Mouse (Mus musculus) granulocyte monocyte progenitor cell, adult 5-6 weeks (primary cell): Measurements from ENCODE around the gene Hoxa3. TPM values are rescaled to one million over a fixed set of nuclear protein-coding genes. Genes with fewer than 3 reads are reported as not detected.

Source experiments
- ATAC-seq: replicated peaks from 2 replicates; pipeline ENCODE4 v1.8.0; 2016; ENCODE audit warnings: mild to moderate bottlenecking, moderate TSS enrichment, inconsistent platforms; ENCODE audit not compliant: poor library complexity, severe bottlenecking
- total RNA-seq, 2 experiments: library from RNA; stranded (forward) in 1 of 2; stranded (reverse) in 1 of 2; fragments of 200-712, 200-1000 nt in 1 of 2; fragments of >200 nt in 1 of 2; fragmentation: Nextera tagmentation in 1 of 2; gene quantifications; 2 replicates each; pipeline ENCODE4 v1.2.3; 2014 to 2017

The Hoxa3 gene
- total RNA-seq, 2 experiments from 2014 or later: 1.7 TPM; not detected in 1

DNA sequence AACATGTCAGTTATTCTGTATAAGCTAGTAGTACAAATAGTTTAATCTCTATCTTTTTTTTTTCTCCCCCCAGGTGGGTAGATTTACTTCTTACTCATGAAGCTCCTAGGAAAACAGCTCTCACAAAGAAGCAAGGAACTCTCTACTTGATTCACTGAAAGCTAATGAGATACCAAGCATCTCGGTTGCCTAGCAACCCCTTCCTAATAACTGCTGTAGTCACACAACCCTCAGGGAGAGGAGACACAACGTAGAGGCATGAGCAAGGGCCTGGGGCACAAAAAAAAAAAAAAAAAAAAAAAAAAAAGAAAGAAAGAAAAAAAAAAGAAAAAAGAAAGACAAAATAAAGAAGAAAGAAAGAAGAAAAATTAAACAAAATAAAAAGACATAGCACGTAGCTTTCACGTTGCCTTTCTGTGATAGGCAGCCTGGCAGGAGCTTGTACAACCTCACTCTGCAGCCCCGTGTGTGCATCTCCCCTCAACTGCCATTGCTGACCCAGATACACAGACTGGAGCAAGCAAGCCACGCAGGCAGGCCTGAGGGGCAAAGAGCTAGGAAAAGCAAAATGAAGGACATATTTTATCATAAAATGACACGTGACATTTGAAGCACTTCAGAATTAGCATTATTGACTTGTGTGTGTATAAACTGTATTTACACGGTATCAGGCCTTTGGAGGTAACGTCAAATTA is 75.1 kb downstream of the Hoxa3 start:
- no peak for ATAC-seq

GRCm38 (mm10) chr6:52123673-52124072 is 89.5 kb downstream of the Hoxa3 start:
- ATAC-seq: no peak

- ATAC-seq: no peak
These were observed 92.0 kb downstream of the Hoxa3 start for GRCm38 (mm10) chr6:52121173-52121572.

Other genes starting within 250 kb of the Hoxa3 start
- gene Skap2, start 200.8 kb downstream of the Hoxa3 start, total RNA-seq (2014; fragmentation: Nextera tagmentation): 83.9 and 91.6 TPM in 2 replicates
- 163 and 204 TPM in 2 replicates for gene Skap2, start 200.8 kb downstream of the Hoxa3 start, total RNA-seq (2017)
- gene Hoxa1, start 55.0 kb downstream of the Hoxa3 start, total RNA-seq (2014; fragmentation: Nextera tagmentation): 0.43 TPM in 1 of 2 replicates, not detected in the other
- 0.46 TPM in 1 of 2 replicates, not detected in the other for gene Hoxa1, start 55.0 kb downstream of the Hoxa3 start, total RNA-seq (2017)
- gene Hoxa2, start 48.5 kb downstream of the Hoxa3 start, total RNA-seq (2014; fragmentation: Nextera tagmentation): 0.53 TPM in 1 of 2 replicates, not detected in the other
- gene Hoxa2, start 48.5 kb downstream of the Hoxa3 start, total RNA-seq (2017): not detected in 2 replicates
- not detected in 2 replicates for gene 5730596B20Rik, start 35.8 kb downstream of the Hoxa3 start, total RNA-seq (2014; fragmentation: Nextera tagmentation)
- not detected in 2 replicates for gene 5730596B20Rik, start 35.8 kb downstream of the Hoxa3 start, total RNA-seq (2017)
- gene Hoxa4, start 21.6 kb downstream of the Hoxa3 start, total RNA-seq (2014; fragmentation: Nextera tagmentation): 0.15 and 1.5 TPM in 2 replicates
- gene Hoxa4, start 21.6 kb downstream of the Hoxa3 start, total RNA-seq (2017): 0.17 and 0.41 TPM in 2 replicates
- 2.3 and 2.8 TPM in 2 replicates for gene Hoxa5, start 8.7 kb downstream of the Hoxa3 start, total RNA-seq (2014; fragmentation: Nextera tagmentation)
- 0.36 and 0.43 TPM in 2 replicates for gene Hoxa5, start 8.7 kb downstream of the Hoxa3 start, total RNA-seq (2017)
- 1.3 TPM in 1 of 2 replicates, not detected in the other for gene Hoxa6, start 4.6 kb downstream of the Hoxa3 start, total RNA-seq (2014; fragmentation: Nextera tagmentation)
- 0.41 TPM in 1 of 2 replicates, not detected in the other for gene Hoxa6, start 4.6 kb downstream of the Hoxa3 start, total RNA-seq (2017)
- not detected in 2 replicates for gene Gm28308, start within 50 bp of the Hoxa3 start, total RNA-seq (2014; fragmentation: Nextera tagmentation)
- not detected in 2 replicates for gene Gm28308, start within 50 bp of the Hoxa3 start, total RNA-seq (2017)
- 18.3 and 20.5 TPM in 2 replicates for gene Hoxa7, start 8.5 kb upstream of the Hoxa3 start, total RNA-seq (2014; fragmentation: Nextera tagmentation)
- 6.4 and 10.8 TPM in 2 replicates for gene Hoxa7, start 8.5 kb upstream of the Hoxa3 start, total RNA-seq (2017)
- 8.9 and 14.7 TPM in 2 replicates for gene Hoxa9, start 17.8 kb upstream of the Hoxa3 start, total RNA-seq (2014; fragmentation: Nextera tagmentation)
- gene Hoxa9, start 17.8 kb upstream of the Hoxa3 start, total RNA-seq (2017): 16.8 and 24.4 TPM in 2 replicates
- 0.47 TPM in 1 of 2 replicates, not detected in the other for gene Hoxa10, start 27.5 kb upstream of the Hoxa3 start, total RNA-seq (2014; fragmentation: Nextera tagmentation)
- 0.57 TPM in 1 of 2 replicates, not detected in the other for gene Hoxa10, start 27.5 kb upstream of the Hoxa3 start, total RNA-seq (2017)
- gene Hoxa11, start 32.5 kb upstream of the Hoxa3 start, total RNA-seq (2014; fragmentation: Nextera tagmentation): not detected in 2 replicates
- not detected in 2 replicates for gene Hoxa11, start 32.5 kb upstream of the Hoxa3 start, total RNA-seq (2017)
- not detected in 2 replicates for gene Hoxa13, start 47.5 kb upstream of the Hoxa3 start, total RNA-seq (2014; fragmentation: Nextera tagmentation)
- gene Hoxa13, start 47.5 kb upstream of the Hoxa3 start, total RNA-seq (2017): not detected in 2 replicates
- not detected in 2 replicates for gene Evx1, start 100.2 kb upstream of the Hoxa3 start, total RNA-seq (2014; fragmentation: Nextera tagmentation)
- gene Evx1, start 100.2 kb upstream of the Hoxa3 start, total RNA-seq (2017): not detected in 2 replicates